Mouse (Mus musculus): ENCODE results near the gene Tubgcp6. TPM values are rescaled to one million over a fixed set of nuclear protein-coding genes. Genes with fewer than 3 reads are reported as not detected.
A peak's percentile ranks its signal among the peaks of the same experiment; 100 is the strongest.

Gene Tubgcp6
- total and polyA plus RNA-seq, 2 experiments = 6.5 to 13.2 TPM

DNA sequence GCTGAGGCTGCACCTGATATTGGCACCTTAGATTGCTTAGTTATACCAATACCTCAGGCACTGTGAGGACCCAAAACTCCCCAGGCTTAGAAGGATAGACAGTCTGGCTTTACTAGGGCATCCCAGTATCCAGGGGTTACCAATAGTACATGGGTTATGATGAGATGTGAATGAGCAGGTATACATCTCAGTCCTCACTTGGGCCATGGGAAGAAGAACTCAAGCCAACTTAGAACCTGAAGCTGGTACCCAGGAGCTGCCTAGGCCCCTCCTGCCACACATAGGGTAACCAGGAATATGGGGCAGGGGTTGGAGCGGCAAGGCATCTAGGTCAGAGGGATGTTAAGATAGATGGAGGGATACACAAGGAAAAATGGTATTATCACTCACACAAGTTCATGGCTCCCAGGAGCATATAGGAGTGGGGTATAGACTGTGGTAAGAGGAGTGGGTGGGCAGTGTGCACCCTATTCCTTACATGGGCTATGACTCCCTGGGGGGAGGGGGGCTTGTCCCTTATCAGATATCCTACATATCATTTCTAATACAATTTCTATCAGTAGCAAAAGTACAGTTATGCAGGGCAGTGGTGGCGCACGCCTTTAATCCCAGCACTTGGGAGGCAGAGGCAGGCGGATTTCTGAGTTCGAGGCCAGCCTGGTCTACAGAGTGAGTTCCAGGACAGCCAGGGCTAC lies 13.7 kb upstream of the Tubgcp6 start:
- Histone ChIP-seq H3K4me3 (ENCODE audit: insufficient read depth, low read depth, low read length) (no peak overlapping the region), H3K36me3 (ENCODE audit: control insufficient read depth, insufficient read depth, low read length) (no peaks in the 10 kb centered on the region), H3K4me1 (ENCODE audit: control insufficient read depth, insufficient read depth, low read length) (no peaks in the 10 kb centered on the region), H3K9ac (ENCODE audit: low read depth, low read length) (no peak overlapping the region), H3K27ac (replicated peaks; ENCODE audit: insufficient read depth, low read depth, low read length) (no peak overlapping the region), H3K79me2 (ENCODE audit: control insufficient read depth, insufficient read depth, low read length) (no peaks in the 10 kb centered on the region), H3K27me3 (ENCODE audit: control insufficient read depth, insufficient read depth, low read length) (no peaks in the 10 kb centered on the region)
- TF ChIP-seq CTCF (IDR thresholded peaks at IDR 0.05; ENCODE audit: low read depth, low read length) (no peak), POLR2A (IDR thresholded peaks at IDR 0.05; ENCODE audit: extremely low read depth, insufficient read depth, low read length) (no peak)
- 98% methylated on average over 5 of the region's 5 CpGs for WGBS
- DNase-seq (ENCODE audit: extremely low read depth, low read depth, low spot score) = no peak

DNA sequence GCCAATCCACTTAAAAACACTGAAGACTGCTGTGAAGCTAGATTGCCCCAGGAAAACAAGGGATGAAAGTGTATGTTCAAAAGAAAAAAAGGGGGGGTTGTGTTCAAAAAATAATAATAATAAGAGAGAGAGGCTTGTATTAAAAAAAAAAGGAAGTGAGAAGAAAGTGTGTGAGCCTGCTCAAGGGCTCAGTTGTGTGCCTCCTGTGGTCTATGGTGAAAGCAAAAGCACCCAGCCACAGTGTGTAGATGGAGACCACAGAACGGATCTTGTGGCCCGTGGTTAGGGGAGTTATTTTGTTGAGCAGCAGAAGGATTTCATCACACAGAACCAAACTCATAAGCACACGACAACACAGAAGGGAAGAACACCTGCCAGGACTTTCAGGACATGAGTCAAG lies 8.4 kb upstream of the Tubgcp6 start:
- 76% methylated on average over 3 of the region's 3 CpGs for WGBS
- peaks cover 4% of the 10 kb centered on the region; the same call in 1 of the 2 replicates for H3K79me2 ChIP-seq (ENCODE audit: control insufficient read depth, insufficient read depth, low read length)
- H3K4me1 ChIP-seq (ENCODE audit: control insufficient read depth, insufficient read depth, low read length) = peaks cover 7% of the 10 kb centered on the region; the same call in 1 of the 2 replicates
- no peaks in the 10 kb centered on the region for H3K36me3 ChIP-seq (ENCODE audit: control insufficient read depth, insufficient read depth, low read length)
- no peak for DNase-seq (ENCODE audit: extremely low read depth, low read depth, low spot score)
- TF ChIP-seq POLR2A (IDR thresholded peaks at IDR 0.05; ENCODE audit: extremely low read depth, insufficient read depth, low read length) (no peak), CTCF (IDR thresholded peaks at IDR 0.05; ENCODE audit: low read depth, low read length) (no peak)
- no peak overlapping the region for H3K4me3 ChIP-seq (ENCODE audit: insufficient read depth, low read depth, low read length)
- no peak overlapping the region for H3K27ac ChIP-seq (replicated peaks; ENCODE audit: insufficient read depth, low read depth, low read length)
- H3K27me3 ChIP-seq (ENCODE audit: control insufficient read depth, insufficient read depth, low read length) = no peaks in the 10 kb centered on the region
- H3K9ac ChIP-seq (ENCODE audit: low read depth, low read length) = no peak overlapping the region

DNA sequence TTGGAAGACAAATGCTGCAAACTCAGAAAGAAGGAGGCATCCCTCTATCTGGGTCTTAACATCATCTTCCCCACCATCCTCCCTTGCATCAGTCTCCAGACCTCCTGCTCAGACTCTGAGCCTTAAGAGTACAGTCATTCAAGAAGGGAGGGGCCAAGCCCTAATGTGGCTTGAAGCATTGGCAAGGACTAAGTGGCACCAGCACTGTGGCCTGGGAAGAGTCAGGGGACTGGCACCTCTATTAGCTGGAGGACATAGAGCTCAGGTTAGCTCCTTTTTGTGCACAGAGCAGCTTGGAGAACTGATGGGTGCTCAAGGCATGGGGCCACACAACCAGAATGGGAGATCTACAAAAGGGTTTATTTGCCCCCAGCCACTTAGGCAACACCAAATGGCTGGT lies 7.3 kb upstream of the Tubgcp6 start:
- H3K36me3 ChIP-seq (ENCODE audit: control insufficient read depth, insufficient read depth, low read length) = no peaks in the 10 kb centered on the region
- no peak overlapping the region for H3K4me3 ChIP-seq (ENCODE audit: insufficient read depth, low read depth, low read length)
- no peak for TF ChIP-seq CTCF (IDR thresholded peaks at IDR 0.05; ENCODE audit: low read depth, low read length)
- TF ChIP-seq POLR2A (IDR thresholded peaks at IDR 0.05; ENCODE audit: extremely low read depth, insufficient read depth, low read length) = no peak
- no peaks in the 10 kb centered on the region for H3K27me3 ChIP-seq (ENCODE audit: control insufficient read depth, insufficient read depth, low read length)
- no peak overlapping the region for H3K27ac ChIP-seq (replicated peaks; ENCODE audit: insufficient read depth, low read depth, low read length)
- no peak overlapping the region for H3K9ac ChIP-seq (ENCODE audit: low read depth, low read length)
- peaks cover 4% of the 10 kb centered on the region; the same call in 1 of the 2 replicates for H3K79me2 ChIP-seq (ENCODE audit: control insufficient read depth, insufficient read depth, low read length)
- DNase-seq (ENCODE audit: extremely low read depth, low read depth, low spot score) = no peak
- H3K4me1 ChIP-seq (ENCODE audit: control insufficient read depth, insufficient read depth, low read length) = peaks cover 7% of the 10 kb centered on the region; the same call in 1 of the 2 replicates

DNA sequence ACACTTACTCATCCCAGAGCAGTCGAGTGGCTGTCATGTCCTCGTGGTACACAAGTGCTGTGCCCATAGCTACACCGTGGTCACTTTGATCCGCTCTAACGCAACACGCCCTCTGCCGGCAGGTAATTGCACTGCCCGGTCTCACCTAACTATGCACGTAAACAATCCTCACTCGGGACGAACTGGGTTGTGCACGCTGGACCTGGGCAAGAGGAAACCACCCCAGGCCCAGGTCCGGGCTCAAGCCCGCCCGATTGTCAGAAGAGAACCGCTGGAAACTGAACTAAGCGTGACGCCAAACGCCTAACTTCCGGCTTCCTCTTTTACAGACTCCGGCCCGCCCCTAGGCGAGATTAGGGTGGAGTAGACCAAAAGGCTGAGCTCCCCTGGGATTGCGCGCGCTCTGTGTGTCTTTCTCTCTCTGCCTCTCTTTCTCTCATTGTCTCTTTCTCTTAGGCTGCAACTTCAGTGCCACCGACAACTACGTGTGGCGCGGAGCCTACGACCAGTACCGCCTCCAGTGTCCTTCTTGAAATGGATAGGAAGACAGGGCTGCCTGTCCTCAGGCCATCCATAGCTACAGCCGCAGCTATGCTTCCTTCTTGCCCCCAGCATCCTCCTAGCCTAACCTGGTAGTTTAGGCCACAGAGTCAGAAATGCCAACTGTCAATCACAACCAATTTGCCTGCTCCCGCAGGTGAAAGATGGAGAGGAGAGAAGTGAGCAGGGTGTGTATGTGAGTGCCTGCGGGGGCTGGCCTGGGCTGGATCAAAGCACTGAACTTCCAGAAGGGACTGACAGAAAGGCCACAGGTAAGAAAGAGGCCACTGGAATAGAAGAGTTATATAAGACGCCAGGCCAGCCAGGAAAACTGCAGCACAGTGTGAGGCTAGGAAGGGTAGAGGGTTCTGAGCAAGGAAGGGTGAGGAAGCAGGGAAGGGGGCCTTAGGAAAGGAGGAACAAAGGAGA lies 5.8 kb upstream of the Tubgcp6 start, which contains the start of gene Hdac10:
Hdac10 (minus strand) TSS at position 319 of the 969 bp plus-strand sequence.
- no peaks in the 10 kb centered on the region for H3K36me3 ChIP-seq (ENCODE audit: control insufficient read depth, insufficient read depth, low read length)
- DNase-seq (ENCODE audit: extremely low read depth, low read depth, low spot score) = peak; percentile 80
- H3K9ac ChIP-seq (ENCODE audit: low read depth, low read length) = peak within 1 kb of the TSS; percentile 72
- TF ChIP-seq CTCF (IDR thresholded peaks at IDR 0.05; ENCODE audit: low read depth, low read length) (peak; percentile 99), POLR2A (IDR thresholded peaks at IDR 0.05; ENCODE audit: extremely low read depth, insufficient read depth, low read length) (no peak)
- H3K4me1 ChIP-seq (ENCODE audit: control insufficient read depth, insufficient read depth, low read length) = peaks cover 7% of the 10 kb centered on the region; the same call in 1 of the 2 replicates
- 4% methylated on average over 36 of the region's 36 CpGs for WGBS
- peak within 1 kb of the TSS; percentile 69 for H3K4me3 ChIP-seq (ENCODE audit: insufficient read depth, low read depth, low read length)
- H3K27me3 ChIP-seq (ENCODE audit: control insufficient read depth, insufficient read depth, low read length) = no peaks in the 10 kb centered on the region
- peak within 1 kb of the TSS; percentile 84 for H3K27ac ChIP-seq (replicated peaks; ENCODE audit: insufficient read depth, low read depth, low read length)
- H3K79me2 ChIP-seq (ENCODE audit: control insufficient read depth, insufficient read depth, low read length) = peaks cover 4% of the 10 kb centered on the region; the same call in 1 of the 2 replicates

DNA sequence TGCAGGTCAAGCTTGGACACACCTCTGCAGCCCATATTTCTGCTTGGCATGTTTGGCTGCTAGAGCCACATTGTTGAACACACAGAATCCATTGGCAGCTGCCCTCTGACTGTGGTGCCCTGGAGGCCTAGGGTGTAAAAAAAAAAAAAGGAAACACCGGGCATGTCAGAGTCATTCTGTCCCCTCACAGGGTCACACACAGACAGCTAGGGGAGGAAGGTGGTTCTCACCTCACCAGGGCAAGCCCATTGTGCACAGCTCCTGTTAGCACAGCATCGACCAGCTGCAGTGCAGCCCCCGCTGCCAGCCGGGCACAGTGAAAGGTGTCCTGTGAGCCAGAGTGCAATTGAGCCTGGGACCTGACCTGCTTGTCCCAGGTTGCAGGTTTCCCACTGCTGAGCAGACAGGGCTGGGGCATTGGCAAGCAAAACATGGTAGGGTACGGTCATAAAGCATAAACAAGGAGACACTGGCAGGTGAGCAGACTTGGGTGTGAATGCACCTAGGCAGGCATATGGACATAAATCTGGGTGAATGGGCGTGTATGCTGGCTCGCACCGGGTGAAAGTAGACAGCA lies 4.5 kb upstream of the Tubgcp6 start:
- Histone ChIP-seq H3K27ac (replicated peaks; ENCODE audit: insufficient read depth, low read depth, low read length) (no peak overlapping the region), H3K79me2 (ENCODE audit: control insufficient read depth, insufficient read depth, low read length) (peaks cover 6% of the 10 kb centered on the region; the same call in 1 of the 2 replicates), H3K4me3 (ENCODE audit: insufficient read depth, low read depth, low read length) (no peak overlapping the region), H3K4me1 (ENCODE audit: control insufficient read depth, insufficient read depth, low read length) (peaks cover 12% of the 10 kb centered on the region), H3K27me3 (ENCODE audit: control insufficient read depth, insufficient read depth, low read length) (no peaks in the 10 kb centered on the region), H3K36me3 (ENCODE audit: control insufficient read depth, insufficient read depth, low read length) (no peaks in the 10 kb centered on the region), H3K9ac (ENCODE audit: low read depth, low read length) (0 out of 2 replicates have a peak overlapping the region, but pooled peaks have one; percentile 1)
- TF ChIP-seq POLR2A (IDR thresholded peaks at IDR 0.05; ENCODE audit: extremely low read depth, insufficient read depth, low read length) (no peak), CTCF (IDR thresholded peaks at IDR 0.05; ENCODE audit: low read depth, low read length) (no peak)
- no peak for DNase-seq (ENCODE audit: extremely low read depth, low read depth, low spot score)
- 82% methylated on average over 8 of the region's 8 CpGs for WGBS
